Mouse (Mus musculus): Measurements from ENCODE around the gene Dennd1c.
"Not testable (repeated sequence)": the region's sequence is repeated elsewhere in the genome, so short reads cannot be mapped to it uniquely, and the experiment has no call there.

The Dennd1c gene

GRCm38 (mm10) chr17:57095855-57096622 is 17.7 kb upstream of the Dennd1c start:
- no peak for DNase-seq

GRCm38 (mm10) chr17:57094222-57094621 is 15.9 kb upstream of the Dennd1c start:
- no peak for DNase-seq

- no peak for DNase-seq
These were observed 8.9 kb upstream of the Dennd1c start, which contains the start of gene Tubb4a for GRCm38 (mm10) chr17:57087049-57087832. TSS of gene Tubb4a (minus strand) at chr17:57087782.

- no peak for DNase-seq
These were observed 7.8 kb upstream of the Dennd1c start for GRCm38 (mm10) chr17:57085970-57086757.

- DNase-seq: no peak
These were observed 4.2 kb upstream of the Dennd1c start for GRCm38 (mm10) chr17:57082481-57082880.

- DNase-seq: no peak
These were observed 3.0 kb upstream of the Dennd1c start for GRCm38 (mm10) chr17:57081234-57081842.

- DNase-seq: no peak
These were observed 1.6 kb upstream of the Dennd1c start for GRCm38 (mm10) chr17:57079919-57080318.

GRCm38 (mm10) chr17:57076916-57077315 is 1.4 kb downstream of the Dennd1c start:
- DNase-seq: no peak

GRCm38 (mm10) chr17:57070699-57071098 is 7.6 kb downstream of the Dennd1c start:
- no peak for DNase-seq

GRCm38 (mm10) chr17:57070272-57070671 is 8.0 kb downstream of the Dennd1c start:
- DNase-seq: no peak

- no peak for DNase-seq
These were observed 11.4 kb downstream of the Dennd1c start for GRCm38 (mm10) chr17:57066908-57067307.

GRCm38 (mm10) chr17:57063031-57063430 is 15.3 kb downstream of the Dennd1c start:
- DNase-seq: no peak

GRCm38 (mm10) chr17:57062548-57062947 is 15.8 kb downstream of the Dennd1c start:
- DNase-seq: no peak

- peak; percentile 38 to 65 for DNase-seq
These were observed 16.2 kb downstream of the Dennd1c start for GRCm38 (mm10) chr17:57062011-57062521.

- peak in 1 of 2 experiments; percentile 33 for DNase-seq
These were observed 17.2 kb downstream of the Dennd1c start for GRCm38 (mm10) chr17:57061069-57061468.

- peak; percentile 91 to 96 for DNase-seq
These were observed 18.0 kb downstream of the Dennd1c start for GRCm38 (mm10) chr17:57060231-57060801.

GRCm38 (mm10) chr17:57059486-57059977 is 18.8 kb downstream of the Dennd1c start, which contains the start of gene Slc25a23:
TSS of gene Slc25a23 (minus strand) at chr17:57059863.
- peak; percentile 63 to 72 for DNase-seq

- peak in 1 of 2 experiments; percentile 24 for DNase-seq
These were observed 19.3 kb downstream of the Dennd1c start, which contains the start of gene Crb3 for GRCm38 (mm10) chr17:57058891-57059485. TSS of gene Crb3 (plus strand) at chr17:57059105.

- no peak for DNase-seq
These were observed 22.1 kb downstream of the Dennd1c start for GRCm38 (mm10) chr17:57056246-57056645.

GRCm38 (mm10) chr17:57051679-57052078 is 26.6 kb downstream of the Dennd1c start:
- DNase-seq: not testable (repeated sequence)

- no peak for DNase-seq
These were observed 29.5 kb downstream of the Dennd1c start for GRCm38 (mm10) chr17:57048816-57049215.

Measured in thymus, adult 18-20 months (tissue).